Mouse (Mus musculus) thymus, postnatal 25 days (tissue): ENCODE measurements around the gene 4833420G17Rik.
A peak's percentile ranks its signal among the peaks of the same experiment; 100 is the strongest.
"Not testable (repeated sequence)": the region's sequence is repeated elsewhere in the genome, so short reads cannot be mapped to it uniquely, and the experiment has no call there.

Source experiments
- DNase-seq: peaks from one replicate; pipeline ENCODE4 v3.0.0; 2022

Gene 4833420G17Rik

DNA sequence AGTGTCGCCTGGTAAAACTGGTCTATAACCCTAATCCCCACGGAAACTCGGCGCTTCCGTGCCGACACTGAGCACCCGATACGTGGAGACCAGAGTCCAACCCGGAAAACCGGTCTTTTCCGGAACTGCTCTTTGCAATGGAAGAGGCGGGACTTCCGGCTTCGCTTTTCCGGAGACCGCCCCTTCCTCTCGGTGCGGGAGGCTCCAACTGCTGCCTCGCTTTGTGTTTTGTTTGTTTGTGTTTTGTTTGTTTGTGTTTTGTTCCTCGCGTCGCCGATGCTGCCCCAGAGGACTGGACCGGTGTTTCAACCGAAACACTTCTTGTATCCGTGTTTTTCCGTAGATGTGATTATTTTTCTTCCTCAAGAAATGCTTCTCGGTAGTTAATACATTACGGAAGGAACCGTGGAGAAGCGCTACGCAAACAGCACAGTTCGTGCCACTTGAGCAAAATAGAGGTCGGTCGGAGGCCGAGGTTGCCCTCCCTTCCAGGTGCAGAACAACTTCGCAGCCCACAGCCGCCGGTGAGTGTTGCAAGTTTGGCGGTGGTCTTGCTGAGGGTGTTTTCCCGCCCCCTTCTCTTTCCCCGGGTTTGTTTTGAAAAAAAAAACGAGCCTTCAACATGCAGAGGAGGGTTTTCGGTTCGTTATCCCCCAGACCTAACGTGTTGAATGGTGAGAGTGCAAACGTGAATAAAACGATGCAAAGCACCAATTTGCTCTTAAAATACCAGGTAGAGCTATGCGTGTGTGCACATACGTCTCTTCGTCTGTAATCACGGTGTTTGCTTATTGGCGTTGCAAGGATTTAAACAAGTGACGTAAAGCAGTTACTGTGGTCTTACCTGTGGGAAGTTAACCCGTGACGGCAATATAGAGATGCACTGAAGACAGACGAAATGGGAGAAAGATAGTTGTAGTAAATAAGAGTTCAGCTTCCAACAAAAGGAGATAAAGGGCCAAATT lies at the start of gene 4833420G17Rik:
Gene 4833420G17Rik, plus strand, starts transcription at position 173 of the 965 bp plus-strand sequence.
- peak; percentile 85 for DNase-seq

DNA sequence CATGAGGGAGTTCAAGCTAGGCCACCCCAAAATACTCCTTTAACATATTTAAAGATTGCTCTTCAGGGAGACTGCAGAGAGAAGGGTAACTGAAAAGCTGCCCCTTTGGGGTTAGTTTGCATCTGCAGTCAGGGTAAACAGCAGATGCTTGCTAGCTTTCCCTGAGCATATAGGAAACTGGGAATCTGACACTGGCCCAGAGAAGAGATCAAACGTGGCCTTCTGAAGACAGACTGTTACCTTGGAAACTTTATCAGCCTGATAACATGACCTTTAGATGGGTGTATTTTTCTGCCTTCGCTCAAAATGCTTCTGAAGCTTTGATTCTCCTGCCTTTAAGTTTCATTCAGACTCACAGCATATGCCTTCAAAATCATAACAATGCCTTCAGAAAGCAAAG lies 49.5 kb upstream of the 4833420G17Rik start:
- no peak for DNase-seq

DNA sequence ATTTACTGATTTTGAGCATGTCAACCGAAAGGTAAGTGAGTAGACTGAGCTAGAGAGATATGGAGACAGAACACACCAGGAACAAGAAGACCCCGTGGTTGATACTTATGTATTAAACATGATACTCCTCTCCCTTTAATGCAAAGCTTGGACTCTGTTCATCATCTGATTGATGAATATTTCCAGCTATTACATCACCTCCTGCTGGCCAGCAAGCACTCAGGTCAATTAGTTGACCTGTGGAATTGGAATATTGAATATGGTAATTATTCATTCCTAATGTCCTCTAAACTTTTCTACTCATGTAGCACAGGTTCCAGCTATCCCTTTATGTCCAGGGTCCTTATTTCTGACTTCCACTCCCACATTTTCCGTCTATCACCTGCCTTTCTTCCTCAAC lies 44.1 kb upstream of the 4833420G17Rik start:
- no peak for DNase-seq

DNA sequence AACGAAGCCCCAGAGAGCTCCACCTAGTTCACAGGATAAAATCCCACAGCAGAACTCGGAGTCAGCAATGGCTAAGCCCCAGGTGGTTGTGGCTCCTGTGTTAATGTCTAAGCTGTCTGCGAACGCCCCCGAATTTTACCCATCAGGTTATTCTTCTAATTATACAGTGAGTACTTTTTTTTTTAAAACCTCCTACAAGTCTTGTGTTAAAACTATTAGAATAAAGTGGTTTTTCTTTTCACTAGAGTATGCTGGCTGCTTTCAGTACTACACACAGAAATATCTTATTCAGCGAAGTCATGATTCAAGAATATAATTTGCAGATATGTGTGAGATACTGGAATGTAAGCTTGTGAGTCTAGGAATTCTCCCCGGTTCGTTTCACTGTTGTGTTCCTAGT lies 32.4 kb upstream of the 4833420G17Rik start:
- DNase-seq, result peak; percentile 15

DNA sequence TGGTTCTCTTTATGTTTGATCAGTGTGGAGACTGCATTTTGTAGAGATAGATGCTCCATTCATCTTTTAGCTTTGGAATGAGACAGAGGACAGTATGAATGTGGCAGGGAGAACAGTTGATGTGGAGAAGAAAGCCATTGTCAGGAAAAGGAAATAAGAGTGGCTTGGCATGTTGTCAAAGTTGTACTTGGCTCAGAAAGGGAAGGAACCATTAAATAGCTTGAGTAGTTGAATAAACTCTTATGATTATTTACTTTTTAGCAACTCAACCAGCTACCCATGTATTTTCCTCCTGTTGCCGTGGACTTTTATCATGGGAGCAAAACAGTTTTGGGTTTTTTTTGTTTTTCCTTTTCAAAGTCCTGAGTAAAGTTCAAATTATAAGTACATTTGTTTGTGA lies 30.5 kb upstream of the 4833420G17Rik start:
- DNase-seq, result no peak

DNA sequence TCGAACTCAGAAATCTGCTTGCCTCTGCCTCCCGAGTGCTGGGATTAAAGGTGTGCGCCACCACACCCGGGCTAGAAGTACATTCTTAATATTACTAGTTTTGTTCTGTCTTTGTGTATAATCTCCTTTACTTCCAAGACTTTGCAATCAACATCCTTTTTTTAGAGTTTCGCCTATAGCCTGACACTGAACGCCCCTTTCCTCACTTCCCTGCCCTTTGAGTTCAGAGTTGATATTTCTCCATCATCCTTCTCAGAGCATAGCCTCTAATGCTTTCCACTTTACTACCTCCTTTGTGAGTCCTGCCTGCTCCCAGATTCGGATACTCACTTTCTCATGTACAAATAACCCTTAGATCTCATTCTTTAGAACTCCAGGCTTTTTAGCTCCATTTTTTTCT lies 28.2 kb upstream of the 4833420G17Rik start:
- DNase-seq, result no peak

DNA sequence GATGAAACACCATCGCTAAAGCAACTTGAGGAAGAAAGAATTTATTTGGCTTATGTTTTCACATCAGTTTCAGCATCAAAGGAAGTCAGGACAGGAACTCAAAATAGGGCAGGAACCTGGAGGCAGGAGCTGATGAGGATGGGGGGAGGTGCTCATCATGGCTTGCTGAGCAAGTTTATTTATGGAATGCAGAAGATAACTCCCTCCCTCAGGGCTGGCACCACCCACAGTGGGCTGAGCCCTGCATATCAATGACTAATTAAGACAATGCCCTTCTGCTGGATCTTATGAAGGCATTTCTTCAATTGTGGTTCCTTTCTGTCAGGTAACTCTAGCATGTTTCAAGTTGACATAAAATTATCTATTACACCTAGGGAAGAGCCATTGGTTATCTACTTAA lies 20.3 kb upstream of the 4833420G17Rik start:
- DNase-seq, result no peak

DNA sequence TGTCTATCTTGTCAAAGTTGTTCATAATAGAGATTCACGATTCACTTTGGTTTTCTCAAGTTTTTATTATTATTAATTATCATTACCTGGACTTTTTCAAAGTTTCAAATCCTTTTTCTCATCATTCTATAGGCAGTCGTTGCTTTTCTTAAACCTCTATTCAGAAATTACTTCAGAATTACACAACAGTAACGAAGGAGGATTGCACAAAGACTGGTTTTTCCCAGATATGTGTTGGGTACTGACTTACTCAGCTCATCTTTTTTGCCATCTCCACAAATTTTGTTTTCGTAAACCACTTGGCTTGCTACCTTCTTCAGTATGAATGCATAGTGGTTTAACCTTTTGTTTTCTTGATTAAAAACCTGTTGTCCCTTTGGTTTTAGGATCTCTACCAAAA lies 9.0 kb upstream of the 4833420G17Rik start:
- no peak for DNase-seq

DNA sequence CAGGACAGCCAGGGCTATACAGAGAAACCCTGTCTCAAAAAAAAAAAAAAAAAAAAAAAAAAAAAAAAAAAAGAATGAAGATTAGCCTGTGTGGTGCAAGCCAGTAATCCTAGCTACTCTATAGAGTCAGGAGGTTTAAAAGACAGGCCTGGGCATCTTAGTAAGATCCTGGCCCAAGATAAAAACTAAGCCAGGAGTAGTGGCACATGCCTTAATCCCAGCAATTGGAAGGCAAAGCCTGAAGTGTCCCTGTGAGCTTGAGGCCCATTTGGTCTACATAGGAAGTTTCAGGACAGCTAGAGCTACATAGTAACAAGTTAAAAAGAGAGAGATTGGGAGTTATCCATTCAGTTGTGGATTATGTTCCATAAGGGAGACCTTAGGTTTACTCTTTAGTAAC lies 7.5 kb upstream of the 4833420G17Rik start:
- DNase-seq, result no peak

DNA sequence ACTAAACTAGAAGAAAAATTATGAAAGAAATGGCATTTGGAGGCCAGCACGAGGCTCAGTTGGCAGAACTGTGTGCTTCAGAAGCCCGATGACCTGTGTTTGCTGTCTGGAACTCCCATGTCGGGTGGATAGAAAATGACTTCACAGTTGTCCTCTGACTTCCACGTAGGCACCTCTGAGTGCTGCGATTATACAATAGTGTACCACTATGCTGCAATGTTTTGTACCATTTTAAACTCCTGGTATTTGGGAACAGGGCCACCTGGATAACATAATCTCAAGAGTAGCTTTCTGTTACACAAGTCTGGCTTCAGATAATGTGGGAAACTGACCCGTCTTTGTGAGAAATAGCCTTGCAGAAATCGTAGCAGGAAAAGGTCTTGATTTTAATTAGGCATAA lies 6.2 kb upstream of the 4833420G17Rik start:
- no peak for DNase-seq

DNA sequence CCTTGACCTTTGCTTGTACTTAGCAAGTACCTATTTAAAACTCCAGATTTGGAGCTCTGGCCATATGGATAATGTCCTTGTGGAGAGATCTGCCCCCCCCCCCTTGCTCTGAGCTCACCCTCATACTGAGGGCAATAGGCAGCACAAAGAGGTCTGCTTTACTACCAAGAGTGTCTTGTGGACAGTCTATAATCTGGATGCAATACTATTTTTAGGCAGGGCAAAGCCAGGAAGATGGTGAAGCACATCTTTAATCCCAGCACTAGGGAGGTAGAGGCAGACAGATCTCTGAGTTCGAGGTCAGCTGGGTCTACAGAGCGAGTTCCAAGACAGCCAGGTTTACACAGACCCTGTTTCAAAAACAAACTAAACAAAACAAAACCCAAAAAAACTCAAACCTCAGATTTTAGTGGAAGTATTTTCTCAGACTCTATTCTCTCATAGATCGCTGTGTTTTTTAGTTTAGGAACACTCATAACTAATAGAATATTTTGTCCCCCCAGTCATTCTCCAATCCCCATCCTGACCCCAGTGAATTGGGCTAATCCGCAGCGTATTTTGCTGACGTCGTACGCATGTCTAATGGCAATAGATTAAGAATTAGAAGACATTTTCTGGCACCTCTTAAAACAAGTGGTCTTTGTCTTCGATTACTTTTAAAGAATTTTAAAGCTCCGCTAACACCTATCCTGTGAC lies 520 bp upstream of the 4833420G17Rik start:
- no peak for DNase-seq

DNA sequence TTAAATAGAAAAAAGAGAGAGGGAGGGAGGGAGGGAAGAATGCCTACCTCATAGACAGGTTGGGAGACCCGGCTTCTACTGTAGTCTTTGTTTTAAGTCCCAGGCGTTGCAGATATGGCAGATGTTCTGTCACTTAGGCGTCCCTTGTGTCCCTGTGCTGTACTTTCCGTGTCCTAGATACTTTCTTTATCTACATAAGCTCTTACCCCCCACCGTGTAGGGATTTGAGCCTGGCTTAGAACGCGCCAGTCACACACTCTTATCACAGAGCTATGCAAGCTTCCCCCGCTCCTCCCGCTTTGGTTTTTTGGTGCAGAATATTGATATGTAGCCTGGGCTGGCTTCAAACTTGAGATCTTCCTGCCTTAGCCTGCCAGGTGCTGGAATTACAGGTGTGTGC lies 14.1 kb downstream of the 4833420G17Rik start:
- no peak for DNase-seq

DNA sequence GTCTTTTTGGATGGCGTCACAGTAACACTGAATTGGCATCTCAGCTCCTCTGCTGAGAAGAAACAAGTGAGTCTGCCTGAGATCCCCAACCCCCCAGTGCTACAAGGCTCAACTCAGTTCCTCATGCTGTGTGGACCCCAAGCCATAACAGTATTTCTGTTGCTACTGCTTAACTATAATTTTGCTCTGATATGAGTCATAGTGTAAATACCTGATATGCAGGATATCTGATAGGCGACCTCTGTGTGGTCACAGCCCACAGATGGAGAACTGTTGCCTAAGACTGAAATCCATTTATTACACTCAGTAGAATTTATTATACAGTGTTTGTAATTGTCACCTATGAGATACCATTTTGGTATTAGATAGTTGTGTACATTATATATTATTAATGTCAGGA lies 15.2 kb downstream of the 4833420G17Rik start:
- DNase-seq, result no peak

DNA sequence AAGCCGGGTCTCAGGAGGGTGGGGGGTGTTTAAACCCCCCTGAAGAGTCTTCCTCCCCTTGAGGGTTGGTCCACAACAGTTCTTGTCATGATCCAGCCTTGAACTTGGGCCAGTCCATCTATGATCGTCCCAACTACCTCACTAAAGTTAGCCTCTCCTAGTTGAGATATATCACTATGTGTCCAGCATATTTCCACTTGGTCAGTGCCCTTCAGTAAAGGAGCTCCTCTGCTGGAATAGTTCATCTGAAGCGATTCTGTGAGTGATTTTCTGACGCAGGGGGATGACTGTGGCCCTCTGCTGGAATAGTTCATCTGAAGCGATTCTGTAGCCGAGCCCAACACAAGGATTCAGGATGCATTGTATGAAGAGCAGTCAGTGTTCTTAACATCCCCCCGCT lies 24.8 kb downstream of the 4833420G17Rik start:
- DNase-seq, result no peak

DNA sequence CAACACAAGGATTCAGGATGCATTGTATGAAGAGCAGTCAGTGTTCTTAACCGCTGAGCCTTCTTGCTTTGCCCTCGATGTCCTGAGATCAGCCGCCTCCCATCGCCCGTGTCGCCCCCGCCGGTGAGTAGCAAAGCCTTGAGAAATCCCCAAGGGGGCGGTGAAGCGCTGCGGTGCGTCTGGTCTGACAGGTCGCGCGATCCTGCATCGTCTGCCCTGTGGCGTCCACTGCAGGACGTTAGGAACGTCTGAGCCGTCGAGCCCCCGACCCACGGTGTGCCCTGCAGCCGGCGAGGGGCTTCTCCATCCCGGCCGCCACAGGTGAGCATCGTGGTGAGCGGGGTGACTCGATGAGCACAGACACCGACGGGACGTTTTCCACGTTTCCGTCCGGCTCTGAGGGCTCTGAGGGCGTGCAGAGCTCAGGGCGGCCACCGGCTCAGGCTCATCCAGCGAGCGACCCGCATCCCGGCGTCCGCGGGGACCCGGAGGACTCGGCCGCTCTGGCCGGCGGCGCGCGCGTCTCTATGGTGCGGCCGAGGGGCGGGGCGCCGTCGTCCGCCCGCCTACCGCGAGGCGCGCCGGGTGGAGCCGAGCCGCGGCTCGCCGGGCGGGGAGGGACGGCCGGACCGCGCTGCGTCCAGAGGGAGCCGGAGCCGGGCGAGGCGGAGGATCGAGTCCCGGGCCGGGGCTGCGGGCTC lies 25.5 kb downstream of the 4833420G17Rik start, which contains the start of the genes Tmem267 and 3110070M22Rik:
Gene Tmem267, plus strand, starts transcription at position 160 of the 701 bp plus-strand sequence.
Gene 3110070M22Rik, minus strand, starts transcription at position 504 of the 701 bp plus-strand sequence.
- DNase-seq, result peak; percentile 82

DNA sequence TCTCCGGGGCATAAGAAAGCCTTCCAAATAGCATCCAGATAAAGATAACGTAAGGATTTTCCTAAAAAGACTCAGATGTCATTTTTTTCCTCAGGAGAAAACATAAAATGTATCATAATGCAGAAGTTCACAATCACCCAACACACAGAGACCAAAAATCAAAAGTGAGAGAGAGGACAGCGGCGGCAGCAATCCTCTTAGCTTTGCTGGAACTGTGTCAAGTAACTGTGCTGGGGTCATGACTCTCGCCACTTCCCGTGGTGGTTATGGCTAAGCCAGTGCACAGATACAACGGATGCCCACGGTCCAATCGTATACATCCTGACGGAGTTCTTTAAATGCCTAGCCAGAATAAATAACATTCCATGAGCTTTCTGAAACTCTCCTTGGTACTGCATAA lies 29.5 kb downstream of the 4833420G17Rik start:
- not testable (repeated sequence) for DNase-seq

DNA sequence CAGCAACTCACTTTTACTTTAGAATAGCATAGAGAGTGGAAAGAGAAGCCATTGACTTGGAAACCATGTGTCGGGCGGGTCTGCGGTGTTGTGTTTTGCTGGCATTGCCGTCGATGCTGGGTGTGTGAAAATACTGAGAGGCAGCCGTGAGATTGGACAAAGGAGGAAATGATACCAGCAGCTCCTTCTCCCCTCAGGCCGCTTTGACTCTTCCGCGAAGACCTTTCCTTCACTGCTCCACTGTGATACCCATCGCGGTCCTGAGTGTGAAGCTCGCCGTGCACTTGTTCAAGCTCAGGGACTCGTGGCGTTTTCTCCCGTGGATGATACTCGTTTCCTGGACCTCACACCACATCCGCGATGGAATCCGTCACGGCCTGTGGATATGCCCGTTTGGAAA lies 32.4 kb downstream of the 4833420G17Rik start:
- DNase-seq, result not testable (repeated sequence)
